Mouse (Mus musculus): ENCODE results near the gene Parp3. TPM values are rescaled to one million over a fixed set of nuclear protein-coding genes. Genes with fewer than 3 reads are reported as not detected.

The Parp3 gene
- polyA plus RNA-seq, 1 experiment from 2014 or later, result 0.76 TPM

- DNase-seq (peak; percentile 93), ATAC-seq (ENCODE audit: low FRiP score, low TSS enrichment) (peak; percentile 74)
- Histone ChIP-seq H3K4me3 (replicated peaks; ENCODE audit: low read depth, low read length) (peak overlapping the region; percentile 42), H3K4me1 (ENCODE audit: control insufficient read depth, insufficient read depth, low read length) (peaks cover 22% of the 10 kb centered on the region), H3K27ac (replicated peaks; ENCODE audit: low read depth, low read length) (peak overlapping the region; percentile 85), H3K36me3 (ENCODE audit: control insufficient read depth, insufficient read depth, low read length) (peaks cover 44% of the 10 kb centered on the region), H3K4me2 (ENCODE audit: low read length) (peak overlapping the region; percentile 92), H3K9ac (replicated peaks; ENCODE audit: low read length) (peak overlapping the region; percentile 85), H3K9me3 (ENCODE audit: control insufficient read depth, low read length) (no peaks in the 10 kb centered on the region), H3K27me3 (ENCODE audit: control insufficient read depth, insufficient read depth, low read length) (no peaks in the 10 kb centered on the region)
- 2% methylated on average over 96 of the region's 99 CpGs for WGBS
Measured at GRCm38 (mm10) chr9:106464751-106465541, 11.8 kb downstream of the Parp3 start.

GRCm38 (mm10) chr9:106463122-106464063, 13.4 kb downstream of the Parp3 start:
- Histone ChIP-seq H3K9ac (replicated peaks; ENCODE audit: low read length) (no peak overlapping the region), H3K36me3 (ENCODE audit: control insufficient read depth, insufficient read depth, low read length) (peaks cover 52% of the 10 kb centered on the region), H3K4me1 (ENCODE audit: control insufficient read depth, insufficient read depth, low read length) (peaks cover 26% of the 10 kb centered on the region), H3K4me3 (replicated peaks; ENCODE audit: low read depth, low read length) (no peak overlapping the region), H3K4me2 (ENCODE audit: low read length) (no peak overlapping the region), H3K9me3 (ENCODE audit: control insufficient read depth, low read length) (no peaks in the 10 kb centered on the region), H3K27me3 (ENCODE audit: control insufficient read depth, insufficient read depth, low read length) (no peaks in the 10 kb centered on the region), H3K27ac (replicated peaks; ENCODE audit: low read depth, low read length) (no peak overlapping the region; the same call in 1 of the 2 replicates)
- ATAC-seq (ENCODE audit: low FRiP score, low TSS enrichment) (no peak), DNase-seq (no peak)
- 81% methylated on average over 21 of the region's 21 CpGs for WGBS

GRCm38 (mm10) chr9:106462430-106462800, 14.3 kb downstream of the Parp3 start:
- ATAC-seq (ENCODE audit: low FRiP score, low TSS enrichment) (no peak), DNase-seq (no peak)
- no peak overlapping the region for H3K9ac ChIP-seq (replicated peaks; ENCODE audit: low read length)
- H3K4me1 ChIP-seq (ENCODE audit: control insufficient read depth, insufficient read depth, low read length), result peaks cover 36% of the 10 kb centered on the region
- no peaks in the 10 kb centered on the region for H3K9me3 ChIP-seq (ENCODE audit: control insufficient read depth, low read length)
- H3K4me2 ChIP-seq (ENCODE audit: low read length), result no peak overlapping the region
- no peak overlapping the region for H3K4me3 ChIP-seq (replicated peaks; ENCODE audit: low read depth, low read length)
- H3K27me3 ChIP-seq (ENCODE audit: control insufficient read depth, insufficient read depth, low read length), result no peaks in the 10 kb centered on the region
- H3K27ac ChIP-seq (replicated peaks; ENCODE audit: low read depth, low read length), result no peak overlapping the region
- WGBS, result 90% methylated on average over 12 of the region's 12 CpGs
- peaks cover 53% of the 10 kb centered on the region for H3K36me3 ChIP-seq (ENCODE audit: control insufficient read depth, insufficient read depth, low read length)

GRCm38 (mm10) chr9:106461641-106462429, 14.9 kb downstream of the Parp3 start:
- H3K27me3 ChIP-seq (ENCODE audit: control insufficient read depth, insufficient read depth, low read length), result no peaks in the 10 kb centered on the region
- peaks cover 42% of the 10 kb centered on the region for H3K4me1 ChIP-seq (ENCODE audit: control insufficient read depth, insufficient read depth, low read length)
- H3K4me3 ChIP-seq (replicated peaks; ENCODE audit: low read depth, low read length), result no peak overlapping the region
- no peaks in the 10 kb centered on the region for H3K9me3 ChIP-seq (ENCODE audit: control insufficient read depth, low read length)
- H3K27ac ChIP-seq (replicated peaks; ENCODE audit: low read depth, low read length), result no peak overlapping the region
- WGBS, result 83% methylated on average over 16 of the region's 16 CpGs
- peaks cover 53% of the 10 kb centered on the region for H3K36me3 ChIP-seq (ENCODE audit: control insufficient read depth, insufficient read depth, low read length)
- no peak overlapping the region for H3K4me2 ChIP-seq (ENCODE audit: low read length)
- DNase-seq, result no peak
- ATAC-seq (ENCODE audit: low FRiP score, low TSS enrichment), result no peak
- H3K9ac ChIP-seq (replicated peaks; ENCODE audit: low read length), result no peak overlapping the region

DNA sequence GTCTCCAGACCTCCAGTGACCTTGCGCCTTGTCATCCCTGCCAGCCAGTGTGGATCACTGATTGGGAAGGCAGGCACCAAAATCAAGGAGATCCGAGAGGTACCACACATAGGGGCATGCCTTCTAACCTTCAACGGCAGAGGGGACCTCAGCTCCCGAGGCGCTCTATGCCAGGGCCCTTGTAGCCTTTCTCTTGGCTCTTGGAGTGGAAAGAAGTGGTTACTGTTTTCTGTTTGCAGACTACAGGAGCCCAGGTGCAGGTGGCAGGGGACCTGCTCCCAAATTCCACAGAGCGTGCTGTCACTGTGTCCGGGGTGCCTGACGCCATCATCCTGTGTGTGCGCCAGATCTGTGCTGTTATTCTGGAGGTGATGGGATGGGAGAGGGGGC, 15.7 kb downstream of the Parp3 start:
- H3K27ac ChIP-seq (replicated peaks; ENCODE audit: low read depth, low read length), result no peak overlapping the region
- WGBS, result 96% methylated on average over 9 of the region's 9 CpGs
- ATAC-seq (ENCODE audit: low FRiP score, low TSS enrichment), result no peak
- H3K4me3 ChIP-seq (replicated peaks; ENCODE audit: low read depth, low read length), result no peak overlapping the region
- H3K4me2 ChIP-seq (ENCODE audit: low read length), result no peak overlapping the region
- H3K27me3 ChIP-seq (ENCODE audit: control insufficient read depth, insufficient read depth, low read length), result no peaks in the 10 kb centered on the region
- no peaks in the 10 kb centered on the region for H3K9me3 ChIP-seq (ENCODE audit: control insufficient read depth, low read length)
- H3K4me1 ChIP-seq (ENCODE audit: control insufficient read depth, insufficient read depth, low read length), result peaks cover 49% of the 10 kb centered on the region
- DNase-seq, result no peak
- H3K36me3 ChIP-seq (ENCODE audit: control insufficient read depth, insufficient read depth, low read length), result peaks cover 53% of the 10 kb centered on the region
- H3K9ac ChIP-seq (replicated peaks; ENCODE audit: low read length), result no peak overlapping the region

DNA sequence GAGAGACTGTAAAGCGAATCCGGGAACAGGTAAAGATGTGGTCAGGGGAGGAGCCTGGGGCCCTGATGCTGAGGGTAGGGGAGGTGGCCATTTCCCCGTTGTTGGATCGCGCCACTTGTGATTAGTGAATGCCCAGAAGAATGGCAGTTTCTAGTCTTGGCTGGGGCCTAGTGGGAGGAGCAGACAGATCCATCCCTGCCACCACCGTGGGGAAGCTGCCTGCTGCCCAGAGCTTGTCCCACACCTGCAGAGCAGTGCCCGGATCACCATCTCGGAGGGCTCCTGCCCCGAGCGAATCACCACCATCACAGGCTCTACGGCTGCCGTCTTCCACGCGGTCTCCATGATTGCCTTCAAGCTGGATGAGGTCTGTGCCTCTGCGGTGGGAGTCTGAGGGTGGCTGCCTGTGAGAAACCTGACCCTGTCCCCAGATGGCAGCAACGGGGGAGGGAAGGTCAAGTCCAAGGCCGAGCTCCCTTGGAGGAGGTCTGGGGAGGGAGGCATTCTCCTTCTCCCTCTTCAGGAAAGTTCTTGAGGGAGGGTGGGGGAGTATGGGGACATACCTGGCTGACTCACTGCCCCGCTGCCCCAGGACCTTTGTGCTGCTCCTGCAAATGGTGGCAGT, 16.2 kb downstream of the Parp3 start:
- no peak for ATAC-seq (ENCODE audit: low FRiP score, low TSS enrichment)
- peaks cover 49% of the 10 kb centered on the region for H3K4me1 ChIP-seq (ENCODE audit: control insufficient read depth, insufficient read depth, low read length)

DNA sequence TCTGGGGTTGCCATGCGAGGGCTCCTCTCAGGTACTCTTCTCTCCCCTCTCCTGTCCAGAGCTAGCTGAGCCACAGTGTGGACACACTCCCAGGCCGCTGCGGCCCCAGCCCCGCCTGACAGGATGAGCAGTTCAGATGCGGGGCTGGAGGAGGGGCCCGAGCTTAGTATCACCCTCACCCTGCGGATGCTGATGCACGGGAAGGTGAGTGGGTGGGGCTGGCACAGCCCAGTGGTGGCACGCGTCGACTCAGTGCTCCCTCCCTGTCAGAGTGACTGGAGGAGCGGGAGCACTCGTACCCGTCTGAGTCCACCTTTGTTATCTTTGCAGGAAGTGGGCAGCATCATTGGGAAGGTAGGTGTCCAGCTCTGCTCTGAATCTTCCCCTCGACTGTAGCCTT, 16.8 kb downstream of the Parp3 start:
- peaks cover 49% of the 10 kb centered on the region for H3K4me1 ChIP-seq (ENCODE audit: control insufficient read depth, insufficient read depth, low read length)
- H3K9ac ChIP-seq (replicated peaks; ENCODE audit: low read length), result peak overlapping the region; percentile 21; the same call in 1 of the 2 replicates

More for the DNA sequence above, 16.2 kb downstream of the Parp3 start:
- Histone ChIP-seq H3K9ac (replicated peaks; ENCODE audit: low read length) (no peak overlapping the region), H3K4me2 (ENCODE audit: low read length) (no peak overlapping the region), H3K36me3 (ENCODE audit: control insufficient read depth, insufficient read depth, low read length) (peaks cover 53% of the 10 kb centered on the region), H3K4me3 (replicated peaks; ENCODE audit: low read depth, low read length) (no peak overlapping the region), H3K9me3 (ENCODE audit: control insufficient read depth, low read length) (no peaks in the 10 kb centered on the region), H3K27me3 (ENCODE audit: control insufficient read depth, insufficient read depth, low read length) (no peaks in the 10 kb centered on the region), H3K27ac (replicated peaks; ENCODE audit: low read depth, low read length) (no peak overlapping the region)
- 77% methylated on average over 18 of the region's 18 CpGs for WGBS
- no peak for DNase-seq

DNA sequence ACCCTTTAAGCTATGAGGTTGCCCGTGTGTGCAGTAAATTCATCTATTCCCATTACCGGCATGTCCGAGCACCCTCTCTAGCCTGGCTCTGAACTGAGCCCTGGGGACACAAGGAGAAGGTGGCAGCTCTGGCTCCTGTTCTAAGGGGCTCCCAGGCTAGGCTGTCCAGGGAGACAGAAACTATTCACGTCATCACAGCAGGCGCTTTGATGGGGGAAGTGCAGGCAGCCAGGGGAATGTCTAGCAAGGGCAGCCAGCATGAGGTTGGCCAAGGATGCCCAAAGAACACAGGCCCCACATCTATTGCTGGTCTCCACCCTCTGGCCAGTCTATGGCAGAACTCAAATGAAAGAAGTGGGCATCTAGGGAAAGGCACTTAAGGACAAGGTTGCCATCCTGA, 18.8 kb downstream of the Parp3 start:
- no peaks in the 10 kb centered on the region for H3K9me3 ChIP-seq (ENCODE audit: control insufficient read depth, low read length)
- H3K36me3 ChIP-seq (ENCODE audit: control insufficient read depth, insufficient read depth, low read length), result peaks cover 36% of the 10 kb centered on the region
- no peak overlapping the region for H3K4me3 ChIP-seq (replicated peaks; ENCODE audit: low read depth, low read length)
- H3K27ac ChIP-seq (replicated peaks; ENCODE audit: low read depth, low read length), result peak overlapping the region; percentile 96
- no peak for ATAC-seq (ENCODE audit: low FRiP score, low TSS enrichment)
- no peaks in the 10 kb centered on the region for H3K27me3 ChIP-seq (ENCODE audit: control insufficient read depth, insufficient read depth, low read length)
- 47% methylated on average over 5 of the region's 5 CpGs for WGBS
- peaks cover 42% of the 10 kb centered on the region for H3K4me1 ChIP-seq (ENCODE audit: control insufficient read depth, insufficient read depth, low read length)
- H3K9ac ChIP-seq (replicated peaks; ENCODE audit: low read length), result peak overlapping the region; percentile 95; the same call in 1 of the 2 replicates
- H3K4me2 ChIP-seq (ENCODE audit: low read length), result peak overlapping the region; percentile 100
- no peak for DNase-seq

More for the DNA sequence above, 16.8 kb downstream of the Parp3 start:
- ATAC-seq (ENCODE audit: low FRiP score, low TSS enrichment) (no peak), DNase-seq (no peak)
- no peak overlapping the region for H3K27ac ChIP-seq (replicated peaks; ENCODE audit: low read depth, low read length)
- no peaks in the 10 kb centered on the region for H3K27me3 ChIP-seq (ENCODE audit: control insufficient read depth, insufficient read depth, low read length)
- H3K4me2 ChIP-seq (ENCODE audit: low read length), result no peak overlapping the region
- H3K4me3 ChIP-seq (replicated peaks; ENCODE audit: low read depth, low read length), result no peak overlapping the region
- 83% methylated on average over 15 of the region's 15 CpGs for WGBS
- H3K36me3 ChIP-seq (ENCODE audit: control insufficient read depth, insufficient read depth, low read length), result peaks cover 53% of the 10 kb centered on the region
- H3K9me3 ChIP-seq (ENCODE audit: control insufficient read depth, low read length), result no peaks in the 10 kb centered on the region
